Mouse (Mus musculus) heart, embryonic 12.5 days (tissue): ENCODE measurements around the gene Ikbke. TPM values are rescaled to one million over a fixed set of nuclear protein-coding genes. Genes with fewer than 3 reads are reported as not detected.
A peak's percentile ranks its signal among the peaks of the same experiment; 100 is the strongest.
"Not testable (repeated sequence)": the region's sequence is repeated elsewhere in the genome, so short reads cannot be mapped to it uniquely, and the experiment has no call there.

Source experiments
- ATAC-seq: fragments of 200-750 bp; cut with Nextera tagmentation; 2 replicates; pipeline ENCODE4 v1.8.0; 2017; ENCODE audit warnings: moderate TSS enrichment, moderate library complexity; ENCODE audit not compliant: insufficient number of reproducible peaks, low FRiP score
- H3K27ac ChIP-seq: fragments of 300-500 bp; sonication (generic); 2 replicates; pipeline ENCODE4 v1.5.1; 2016; ENCODE audit warnings: mild to moderate bottlenecking, moderate library complexity; ENCODE audit not compliant: poor library complexity, severe bottlenecking
- H3K27me3 ChIP-seq: fragments of 300-500 bp; sonication (generic); replicated peaks from 2 replicates; pipeline ENCODE4 v1.6.1; 2016; ENCODE audit warnings: mild to moderate bottlenecking, moderate library complexity
- H3K36me3 ChIP-seq: fragments of 300-500 bp; sonication (generic); 2 replicates; pipeline ENCODE4 v1.6.1; 2016; ENCODE audit warnings: mild to moderate bottlenecking, moderate library complexity
- H3K4me1 ChIP-seq: fragments of 300-500 bp; sonication (generic); replicated peaks from 2 replicates; pipeline ENCODE4 v1.6.1; 2016; ENCODE audit warnings: mild to moderate bottlenecking
- H3K4me2 ChIP-seq: fragments of 300-500 bp; sonication (generic); 2 replicates; pipeline ENCODE4 v1.6.1; 2016; ENCODE audit warnings: mild to moderate bottlenecking, moderate library complexity
- H3K4me3 ChIP-seq: fragments of 300-500 bp; sonication (generic); 2 replicates; pipeline ENCODE4 v1.5.1; 2016; ENCODE audit warnings: mild to moderate bottlenecking
- H3K9ac ChIP-seq: fragments of 300-500 bp; sonication (generic); 2 replicates; pipeline ENCODE4 v1.6.1; 2016; ENCODE audit warnings: mild to moderate bottlenecking, moderate library complexity
- H3K9me3 ChIP-seq: fragments of 300-500 bp; sonication (generic); replicated peaks from 2 replicates; pipeline ENCODE4 v1.6.1; 2016; ENCODE audit warnings: mild to moderate bottlenecking, moderate library complexity
- WGBS: fragments of 180-500 bp; shearing (Covaris S2); methylation state at CpG from one replicate; pipeline ENCODE4 v1.1.7; 2016; 5-methylcytosine and 5-hydroxymethylcytosine counted together
- polyA plus RNA-seq: library from polyadenylated mRNA; unstranded; fragments of >200 nt; fragmentation: Nextera tagmentation; extraction: Ambion mirVana; gene quantifications from 2 replicates; pipeline ENCODE4 v1.2.1, GENCODE M21; 2016

Gene Ikbke
- polyA plus RNA-seq, result 2.8 and 3.4 TPM in 2 replicates

DNA sequence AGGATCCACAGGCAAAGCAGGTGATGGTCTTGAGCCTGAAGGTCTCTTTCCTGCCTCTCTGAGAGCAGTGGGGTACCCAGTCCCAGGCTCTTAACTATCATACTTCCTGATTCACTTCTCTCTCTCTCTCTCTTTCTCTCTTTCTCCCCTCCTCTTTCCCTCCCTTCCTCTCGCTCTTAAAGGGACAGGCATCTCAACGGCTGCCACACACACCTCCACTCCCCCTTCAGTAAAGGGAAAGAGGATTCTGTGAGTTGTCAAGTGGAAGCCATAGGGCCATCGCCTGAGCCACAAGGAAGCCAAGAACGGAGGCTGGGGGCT, at the start of gene Ikbke:
Gene Ikbke (minus strand): TSS at position 151 of the 321 bp plus-strand sequence.
- Histone ChIP-seq H3K36me3 (no peaks in the 10 kb centered on the region), H3K9me3 (no peaks in the 10 kb centered on the region), H3K4me3 (peak within 1 kb of the TSS; percentile 42), H3K4me1 (peaks cover 37% of the 10 kb centered on the region), H3K9ac (peak within 1 kb of the TSS; percentile 51), H3K27ac (peak within 1 kb of the TSS; percentile 49), H3K4me2 (peak within 1 kb of the TSS; percentile 68), H3K27me3 (no peaks in the 10 kb centered on the region)
- no peak for ATAC-seq
- 35% methylated on average over 4 of the region's 4 CpGs for WGBS

DNA sequence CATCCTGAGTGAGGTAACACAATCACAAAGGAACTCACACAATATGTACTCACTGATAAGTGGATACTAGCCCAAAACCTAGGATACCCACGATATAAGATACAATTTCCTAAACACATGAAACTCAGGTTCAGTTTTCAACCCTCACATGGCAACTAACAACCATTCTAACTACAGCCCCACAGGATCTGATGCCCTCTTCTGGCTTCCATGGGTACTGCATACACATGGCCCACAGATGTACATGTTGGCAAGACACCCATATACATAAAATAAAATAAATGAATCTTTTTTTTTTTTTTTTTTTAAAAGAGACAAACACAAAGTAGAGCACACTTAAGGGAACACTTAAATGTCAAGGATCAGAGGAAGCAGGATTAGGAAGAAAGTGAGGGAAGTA, 49.7 kb upstream of the Ikbke start:
- not testable (repeated sequence) for H3K9me3 ChIP-seq, H3K4me2 ChIP-seq, ATAC-seq, H3K9ac ChIP-seq, H3K4me1 ChIP-seq, H3K4me3 ChIP-seq, H3K27ac ChIP-seq, H3K27me3 ChIP-seq
- H3K36me3 ChIP-seq, result peaks cover 60% of the 10 kb centered on the region
- WGBS, result 100% methylated on average over 1 of the region's 1 CpGs

DNA sequence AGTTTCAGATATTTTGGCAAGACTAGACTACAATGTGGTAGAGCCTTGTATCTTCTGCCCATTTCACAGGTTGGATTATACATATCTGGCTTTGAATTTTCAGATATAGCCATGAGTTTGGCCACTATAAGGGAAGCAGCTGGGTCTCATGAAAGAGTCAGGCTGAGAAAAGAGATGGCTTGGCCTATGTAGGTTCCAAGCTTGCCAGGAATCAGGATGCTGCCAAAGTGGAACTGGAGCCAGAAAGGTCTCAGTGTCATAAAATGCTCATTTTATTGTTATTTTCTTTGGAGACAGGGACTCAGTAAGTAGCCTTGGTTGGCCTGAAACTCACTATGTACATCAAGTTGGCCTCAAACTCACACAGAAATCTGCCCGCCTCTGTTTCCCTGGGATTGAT, 47.8 kb upstream of the Ikbke start:
- Histone ChIP-seq H3K36me3 (peaks cover 45% of the 10 kb centered on the region), H3K4me3 (no peak overlapping the region), H3K4me2 (no peak overlapping the region), H3K27ac (no peak overlapping the region), H3K9me3 (no peaks in the 10 kb centered on the region), H3K4me1 (no peaks in the 10 kb centered on the region), H3K27me3 (no peaks in the 10 kb centered on the region), H3K9ac (no peak overlapping the region)
- 88% methylated on average over 1 of the region's 1 CpGs for WGBS
- no peak for ATAC-seq

DNA sequence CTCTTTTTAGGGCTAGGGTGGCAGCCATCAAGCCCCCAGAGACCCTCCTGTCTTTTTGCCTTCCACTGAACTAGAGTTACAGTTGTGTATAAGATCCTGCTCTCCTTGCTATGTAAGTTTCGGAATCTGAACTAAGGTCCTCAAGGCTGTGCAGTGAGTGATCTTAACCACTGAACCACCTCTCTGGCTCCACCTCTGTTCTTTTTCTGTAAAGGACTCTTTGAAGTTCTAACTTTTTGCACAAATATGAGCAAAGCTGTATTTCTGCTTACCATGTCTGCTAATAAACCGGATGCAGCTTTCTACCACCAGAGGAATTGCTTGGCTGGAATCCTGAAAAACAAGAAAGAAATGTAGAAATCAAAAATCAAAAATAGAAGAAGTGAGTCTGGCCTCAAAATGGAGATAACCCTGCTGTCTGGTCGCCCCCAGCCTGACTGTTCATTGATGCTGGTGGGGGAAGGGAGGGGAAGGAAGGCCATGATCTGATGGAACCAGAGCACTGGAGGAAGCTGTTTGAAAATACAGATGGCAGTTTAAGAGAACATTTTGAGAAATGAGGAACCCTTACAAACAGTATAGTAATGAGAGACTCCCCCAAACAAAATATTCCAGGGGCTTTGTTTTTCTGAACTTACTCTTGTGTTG, 45.5 kb upstream of the Ikbke start:
- H3K36me3 ChIP-seq, result peaks cover 50% of the 10 kb centered on the region
- no peaks in the 10 kb centered on the region for H3K4me1 ChIP-seq
- no peaks in the 10 kb centered on the region for H3K27me3 ChIP-seq
- H3K9ac ChIP-seq, result no peak overlapping the region
- H3K4me3 ChIP-seq, result no peak overlapping the region
- 85% methylated on average over 3 of the region's 3 CpGs for WGBS
- H3K4me2 ChIP-seq, result no peak overlapping the region
- no peak overlapping the region for H3K27ac ChIP-seq
- H3K9me3 ChIP-seq, result no peaks in the 10 kb centered on the region
- no peak for ATAC-seq

DNA sequence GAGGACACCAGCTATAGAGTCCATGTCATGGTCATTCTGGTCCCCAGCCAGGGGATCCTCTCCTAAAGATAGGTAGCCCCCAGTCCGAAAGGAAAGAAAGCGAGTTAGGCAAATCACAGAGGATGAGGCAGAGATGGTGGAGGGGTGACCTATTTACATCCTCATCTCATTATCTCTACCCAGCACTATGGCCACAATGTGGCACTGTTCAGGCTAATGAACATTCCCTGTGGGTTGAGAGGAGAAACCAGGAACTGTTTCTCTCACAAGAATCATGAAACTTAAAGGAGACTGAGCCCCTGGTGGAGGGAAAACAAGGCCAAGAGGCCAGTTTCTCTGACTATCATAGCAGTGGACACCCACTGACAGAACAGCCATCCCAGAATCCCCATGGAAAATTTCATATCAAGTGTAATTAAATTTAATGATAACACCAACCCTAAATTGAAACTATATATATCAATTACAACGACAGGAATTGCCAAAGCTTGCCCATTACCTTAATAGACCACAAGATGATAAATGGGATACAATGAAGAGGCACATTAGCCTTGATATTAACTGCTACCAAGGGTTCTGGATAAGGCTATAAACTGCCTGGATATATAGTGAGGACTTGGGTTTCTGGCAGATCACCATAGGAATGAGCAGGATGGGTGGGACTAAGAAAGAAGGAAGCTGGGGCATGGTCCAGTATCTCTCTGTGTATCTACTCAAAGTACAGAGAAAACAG, 40.4 kb upstream of the Ikbke start:
- no peak overlapping the region for H3K4me2 ChIP-seq
- no peak for ATAC-seq
- H3K9ac ChIP-seq, result no peak overlapping the region
- H3K27me3 ChIP-seq, result no peaks in the 10 kb centered on the region
- peaks cover 19% of the 10 kb centered on the region for H3K4me1 ChIP-seq
- peaks cover 64% of the 10 kb centered on the region for H3K36me3 ChIP-seq
- H3K9me3 ChIP-seq, result no peaks in the 10 kb centered on the region
- no peak overlapping the region for H3K4me3 ChIP-seq
- WGBS, result 74% methylated on average over 3 of the region's 3 CpGs
- H3K27ac ChIP-seq, result no peak overlapping the region

DNA sequence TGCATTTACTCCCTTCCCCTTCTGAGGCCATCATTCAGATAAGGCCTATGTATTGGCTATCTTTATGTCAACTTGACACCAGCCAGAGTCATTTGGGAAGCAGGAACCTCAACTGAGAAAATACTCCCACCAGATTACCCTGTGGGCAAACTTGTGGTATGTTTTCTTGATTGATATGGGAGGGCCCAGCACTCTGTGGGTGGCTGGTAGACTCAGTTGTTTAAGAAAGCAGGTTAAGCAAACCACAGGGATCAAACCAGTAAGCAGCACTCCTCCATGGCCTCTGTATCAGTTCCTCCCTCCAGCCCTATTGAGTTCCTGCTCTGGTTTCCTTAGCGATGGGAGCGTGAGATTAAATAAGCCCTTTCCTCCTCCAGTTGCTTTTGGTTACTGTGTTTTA, 39.0 kb upstream of the Ikbke start:
- Histone ChIP-seq H3K9ac (no peak overlapping the region), H3K4me1 (peaks cover 19% of the 10 kb centered on the region), H3K27ac (no peak overlapping the region), H3K9me3 (no peaks in the 10 kb centered on the region), H3K4me3 (no peak overlapping the region), H3K4me2 (no peak overlapping the region), H3K27me3 (no peaks in the 10 kb centered on the region), H3K36me3 (peaks cover 67% of the 10 kb centered on the region)
- no peak for ATAC-seq
- 63% methylated on average over 2 of the region's 2 CpGs for WGBS

DNA sequence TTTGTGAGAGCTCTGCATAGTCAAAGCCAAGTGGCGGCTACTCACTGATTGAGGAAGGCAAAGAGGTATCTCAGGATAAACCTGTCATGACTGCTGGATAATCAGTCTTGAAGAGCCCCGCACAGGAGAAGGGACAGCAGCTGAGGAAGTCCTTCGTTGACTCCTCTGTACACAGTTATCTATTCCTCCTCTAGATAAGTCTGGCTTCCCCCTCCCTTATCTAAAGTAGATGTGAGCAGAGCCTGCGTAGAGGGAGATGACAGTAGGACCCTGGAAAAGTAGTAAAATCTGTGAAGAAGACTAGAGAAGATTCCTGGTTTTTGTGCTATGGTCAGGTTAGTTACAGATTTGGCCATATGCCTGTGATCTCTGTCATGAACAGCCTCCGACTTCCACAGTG, 38.2 kb upstream of the Ikbke start:
- Histone ChIP-seq H3K9me3 (no peaks in the 10 kb centered on the region), H3K9ac (no peak overlapping the region), H3K4me3 (no peak overlapping the region), H3K4me1 (peaks cover 19% of the 10 kb centered on the region), H3K27ac (no peak overlapping the region; the same call in 1 of the 2 replicates), H3K27me3 (no peaks in the 10 kb centered on the region), H3K4me2 (no peak overlapping the region), H3K36me3 (peaks cover 71% of the 10 kb centered on the region)
- ATAC-seq, result no peak
- WGBS, result 37% methylated on average over 5 of the region's 5 CpGs

DNA sequence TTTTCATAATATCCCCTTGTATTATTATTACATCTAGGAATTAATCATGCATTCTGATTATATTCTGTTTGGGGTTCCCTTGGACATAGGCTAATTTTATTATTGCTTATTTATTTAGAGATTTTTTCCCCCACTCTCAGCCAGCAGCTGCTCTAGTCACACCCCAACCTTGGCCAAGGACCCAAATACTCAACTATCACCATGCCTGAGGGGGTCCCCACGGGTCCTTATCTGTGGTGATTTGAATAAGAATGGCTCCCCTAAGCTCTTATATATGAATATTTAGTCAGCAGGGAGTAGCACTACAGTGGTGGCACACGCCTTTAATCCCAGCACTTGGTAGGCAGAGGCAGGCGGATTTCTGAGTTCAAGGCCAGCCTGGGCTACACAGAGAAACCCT, 31.9 kb upstream of the Ikbke start:
- no peaks in the 10 kb centered on the region for H3K9me3 ChIP-seq
- 89% methylated on average over 3 of the region's 3 CpGs for WGBS
- no peaks in the 10 kb centered on the region for H3K4me1 ChIP-seq
- no peak overlapping the region for H3K27ac ChIP-seq
- no peak overlapping the region for H3K9ac ChIP-seq
- no peak overlapping the region for H3K4me2 ChIP-seq
- no peak for ATAC-seq
- H3K36me3 ChIP-seq, result peaks cover 60% of the 10 kb centered on the region
- H3K4me3 ChIP-seq, result no peak overlapping the region
- H3K27me3 ChIP-seq, result no peaks in the 10 kb centered on the region

DNA sequence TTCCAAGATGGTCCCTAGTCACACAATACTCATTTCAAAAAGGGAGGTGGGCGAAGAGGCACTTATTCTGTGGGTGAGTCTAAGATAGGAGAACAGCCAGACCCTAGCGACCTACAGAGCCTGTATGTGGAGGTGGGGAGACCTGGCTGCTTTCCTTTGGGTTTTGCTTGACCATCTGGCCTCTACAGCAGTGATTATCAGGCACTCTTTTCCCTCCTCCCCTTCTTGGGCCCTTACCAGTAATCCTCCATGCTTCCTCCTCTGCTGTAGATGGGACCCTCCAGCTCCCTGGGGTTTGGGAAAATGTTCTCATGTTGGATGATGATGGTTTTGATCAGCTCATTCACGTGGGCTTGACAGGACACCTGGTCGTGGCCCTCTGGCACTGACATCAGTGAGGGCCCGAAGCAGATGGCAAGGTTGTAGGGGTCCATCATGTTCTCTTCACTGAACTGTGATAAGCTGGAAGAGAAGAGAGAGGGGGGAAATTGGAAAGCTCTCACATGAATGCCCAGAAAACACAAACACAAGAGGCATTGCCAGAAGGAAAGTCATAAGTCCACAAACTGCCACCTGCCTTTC, 30.9 kb upstream of the Ikbke start:
- Histone ChIP-seq H3K9me3 (no peaks in the 10 kb centered on the region), H3K9ac (no peak overlapping the region), H3K4me1 (no peaks in the 10 kb centered on the region), H3K4me2 (no peak overlapping the region), H3K36me3 (peaks cover 51% of the 10 kb centered on the region), H3K27me3 (no peaks in the 10 kb centered on the region), H3K4me3 (no peak overlapping the region), H3K27ac (no peak overlapping the region)
- no peak for ATAC-seq
- WGBS, result 89% methylated on average over 5 of the region's 5 CpGs

DNA sequence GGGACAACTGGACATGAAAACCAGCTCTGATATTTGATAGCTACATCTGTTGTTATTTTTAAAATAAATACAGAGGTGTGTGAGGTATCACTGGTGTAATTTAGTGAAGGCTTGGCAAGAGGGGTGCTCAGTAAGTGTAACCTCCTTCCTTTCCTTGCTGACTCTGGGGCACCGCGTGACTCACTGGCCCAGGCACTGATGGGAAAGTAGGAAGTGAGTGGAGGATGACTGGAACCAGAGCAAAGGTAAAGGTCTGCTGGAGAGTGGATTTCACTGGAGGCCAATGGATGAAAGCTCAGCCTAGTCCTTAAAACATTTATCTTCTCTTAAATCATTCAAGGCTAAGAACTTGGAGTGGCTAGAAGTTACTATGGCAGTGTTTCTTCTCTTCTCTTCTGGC, 21.3 kb upstream of the Ikbke start:
- Histone ChIP-seq H3K36me3 (peaks cover 53% of the 10 kb centered on the region), H3K4me3 (no peak overlapping the region), H3K27ac (no peak overlapping the region), H3K4me1 (peaks cover 21% of the 10 kb centered on the region), H3K27me3 (no peaks in the 10 kb centered on the region), H3K4me2 (no peak overlapping the region), H3K9me3 (no peaks in the 10 kb centered on the region), H3K9ac (no peak overlapping the region)
- WGBS, result 91% methylated on average over 2 of the region's 2 CpGs
- no peak for ATAC-seq

DNA sequence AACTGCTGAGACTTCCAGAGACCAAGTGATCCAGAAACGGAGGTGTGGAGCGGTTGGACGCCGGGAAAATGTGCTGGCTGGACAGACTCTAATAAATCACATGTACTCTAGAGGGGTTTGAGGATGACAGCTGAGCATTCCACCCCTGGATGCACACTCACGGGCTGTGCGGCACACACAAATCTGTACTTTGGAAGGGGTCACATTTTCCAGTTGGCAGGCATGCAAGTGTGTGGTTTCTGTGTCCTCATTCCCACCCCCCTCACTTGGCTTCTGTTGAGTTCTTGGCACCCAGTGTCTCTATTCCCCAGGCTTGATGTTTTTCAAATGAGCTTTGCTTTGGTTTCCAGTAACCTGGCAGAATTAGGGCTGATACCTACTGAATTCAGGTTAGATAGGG, 20.4 kb upstream of the Ikbke start:
- H3K9ac ChIP-seq, result no peak overlapping the region
- H3K36me3 ChIP-seq, result peaks cover 53% of the 10 kb centered on the region
- H3K9me3 ChIP-seq, result no peaks in the 10 kb centered on the region
- H3K27me3 ChIP-seq, result no peaks in the 10 kb centered on the region
- H3K4me1 ChIP-seq, result peaks cover 29% of the 10 kb centered on the region
- H3K4me3 ChIP-seq, result no peak overlapping the region
- no peak for ATAC-seq
- no peak overlapping the region for H3K4me2 ChIP-seq
- H3K27ac ChIP-seq, result no peak overlapping the region
- WGBS, result 78% methylated on average over 6 of the region's 6 CpGs
